Mouse (Mus musculus): Measurements from ENCODE around the gene Saysd1.
"Not testable (repeated sequence)": the region's sequence is repeated elsewhere in the genome, so short reads cannot be mapped to it uniquely, and the experiment has no call there.

Saysd1 gene

GRCm38 (mm10) chr14:20032738-20033116, 105.6 kb downstream of the Saysd1 start:
- no peak for DNase-seq

GRCm38 (mm10) chr14:20032016-20032737, 106.2 kb downstream of the Saysd1 start:
- no peak for DNase-seq

DNA sequence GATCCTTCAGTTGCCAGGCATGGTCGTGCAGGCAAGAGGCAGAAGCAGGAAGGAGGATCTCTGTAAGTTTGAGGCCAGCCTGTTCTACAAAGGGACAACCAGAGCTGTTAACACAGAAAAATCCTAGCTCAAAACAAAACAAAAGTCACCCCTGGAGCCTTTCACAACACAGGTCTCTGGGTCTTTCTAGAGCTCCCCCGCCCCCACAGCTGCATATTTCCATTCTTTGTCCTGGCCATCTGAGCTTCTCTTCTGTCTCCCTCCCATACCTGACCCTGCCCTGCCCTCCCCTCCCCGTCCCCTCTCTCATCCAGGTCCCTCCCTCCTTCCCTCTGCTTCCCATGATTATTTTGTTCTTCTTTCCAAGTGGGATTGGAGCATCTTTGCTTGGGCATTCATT, 108.7 kb downstream of the Saysd1 start:
- DNase-seq = no peak

DNA sequence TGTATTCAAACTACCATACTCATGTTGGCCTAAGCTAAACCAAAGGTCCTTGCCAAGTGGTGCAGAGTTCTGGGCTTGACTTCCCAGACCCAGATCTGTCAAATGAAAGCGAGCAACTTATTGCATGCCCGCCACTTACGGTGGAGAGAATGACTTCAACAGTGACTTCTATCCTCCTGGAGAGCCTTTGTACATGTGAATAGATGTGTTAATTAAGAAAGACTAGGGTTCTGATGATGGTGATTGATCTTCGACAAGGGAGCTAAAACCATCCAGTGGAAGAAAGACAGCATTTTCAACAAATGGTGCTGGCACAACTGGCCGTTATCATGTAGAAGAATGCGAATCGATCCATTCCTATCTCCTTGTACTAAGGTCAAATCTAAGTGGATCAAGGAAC, 110.9 kb downstream of the Saysd1 start:
- not testable (repeated sequence) for DNase-seq

All from lung, postnatal 4 days (tissue).